Mouse (Mus musculus): ENCODE data around the gene Fggy.

GRCm38 (mm10) chr4:95624696-95625095 is 67.4 kb downstream of the Fggy start:
- TF ChIP-seq CTCF (IDR thresholded peaks at IDR 0.05; ENCODE audit: low read depth, low read length) = no peak
- no peak for TF ChIP-seq POLR2A (IDR thresholded peaks at IDR 0.05; ENCODE audit: insufficient read depth, low read length)
- TF ChIP-seq EP300 (IDR thresholded peaks at IDR 0.05; ENCODE audit: insufficient read depth, low read depth, low read length) = no peak

Measured in ES-Bruce4 (cell line).